ENCODE assay signal across 8 mouse cellular contexts in the genomic region with DNA sequence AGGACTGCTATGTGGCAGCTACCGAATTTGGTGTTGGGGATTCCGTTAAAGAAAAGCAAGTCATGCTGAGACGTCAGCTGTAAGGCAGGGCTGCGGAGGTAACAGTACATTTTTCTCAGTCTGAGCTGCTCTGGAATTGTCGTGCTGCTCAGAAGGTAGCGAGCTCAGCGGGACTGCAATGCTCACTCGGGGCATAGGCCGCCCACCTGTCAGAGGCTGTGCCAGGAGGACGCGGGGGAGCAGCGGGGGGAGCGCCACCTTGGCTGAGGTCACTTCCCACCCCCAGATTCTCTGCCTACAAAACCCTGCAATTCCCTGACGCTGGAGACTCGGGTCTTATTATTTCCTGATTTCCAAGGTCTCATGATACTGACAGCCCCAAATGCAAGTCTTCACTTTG. TPM values are rescaled to one million over a fixed set of nuclear protein-coding genes. Genes with fewer than 3 reads are reported as not detected.
DNase-seq lines count a peak whose midpoint lies in the region; ATAC-seq and TF ChIP-seq lines count a peak whose summit lies in the region.

No protein-coding gene starts in this region.

- DNase-seq in kidney, adult 2 months: no peak
- no peak for DNase-seq in kidney, adult 9 months
- peak; percentile 93 for DNase-seq in brain, adult 2 months (ENCODE audit: low read depth, low spot score)
- DNase-seq in hindbrain, embryonic 14.5 days (ENCODE audit: low spot score): peak; percentile 30
- peak; percentile 44 for DNase-seq in liver
- DNase-seq in testis, postnatal 14 days (ENCODE audit: low spot score): peak; percentile 68

- peak overlapping the region; percentile 28 for H3ac ChIP-seq in myocyte (ENCODE audit: control insufficient read depth, insufficient read length)

- H3K4me1 ChIP-seq in kidney, adult 2 months (ENCODE audit: control insufficient read depth, insufficient read depth, low read length): peaks cover 4% of the 10 kb centered on the region; the same call in 1 of the 2 replicates
- no peaks in the 10 kb centered on the region; the same call in 1 of the 2 replicates for H3K4me1 ChIP-seq in hindbrain, embryonic 14.5 days (replicated peaks; ENCODE audit: control insufficient read depth, insufficient read depth, low read length)

- no peak for TF ChIP-seq POLR2A in kidney, adult 2 months (IDR thresholded peaks at IDR 0.05; ENCODE audit: low read depth, low read length)
- TF ChIP-seq POLR2A in myocyte (IDR thresholded peaks at IDR 0.05; ENCODE audit: insufficient read length, low read depth): no peak

- H3K36me3 ChIP-seq in kidney, adult 2 months (ENCODE audit: control insufficient read depth, insufficient read depth, low read length): no peaks in the 10 kb centered on the region
- H3K36me3 ChIP-seq in hindbrain, embryonic 14.5 days (replicated peaks; ENCODE audit: control insufficient read depth, insufficient read depth): no peaks in the 10 kb centered on the region
- H3K36me3 ChIP-seq in myocyte (ENCODE audit: control insufficient read depth, insufficient read depth): peaks cover 16% of the 10 kb centered on the region

- H3K27me3 ChIP-seq in kidney, adult 2 months (replicated peaks; ENCODE audit: control insufficient read depth, insufficient read depth, low read length): no peaks in the 10 kb centered on the region
- no peaks in the 10 kb centered on the region for H3K27me3 ChIP-seq in hindbrain, embryonic 14.5 days (ENCODE audit: control insufficient read depth, insufficient read depth, low read length)
- H3K27me3 ChIP-seq in myocyte (ENCODE audit: control insufficient read depth, insufficient read depth, insufficient read length): no peaks in the 10 kb centered on the region

- H3K9me3 ChIP-seq in hindbrain, embryonic 14.5 days (ENCODE audit: control insufficient read depth, low read length): no peaks in the 10 kb centered on the region

- H3K27ac ChIP-seq in kidney, adult 2 months (ENCODE audit: insufficient read depth, low read depth, low read length): peak overlapping the region; percentile 94
- peak overlapping the region; percentile 88 for H3K27ac ChIP-seq in hindbrain, embryonic 14.5 days

- peak overlapping the region; percentile 95 for H3K4me2 ChIP-seq in hindbrain, embryonic 14.5 days (replicated peaks)
- H3K4me2 ChIP-seq in myocyte (ENCODE audit: low read depth): peak overlapping the region; percentile 88

- no peak for TF ChIP-seq CTCF in kidney, adult 2 months (conservative IDR thresholded peaks at IDR 0.05; ENCODE audit: insufficient read depth, insufficient read length, low read depth, low read length)

- WGBS in kidney, adult 2 months: 2% methylated on average over 15 of the region's 15 CpGs
- WGBS in hindbrain, embryonic 14.5 days: 4% methylated on average over 15 of the region's 15 CpGs

- peak overlapping the region; percentile 69 for H3K9ac ChIP-seq in hindbrain, embryonic 14.5 days

- peak; percentile 41 for ATAC-seq in erythroid progenitor cell, adult 5-6 weeks (replicated peaks; ENCODE audit: low FRiP score, poor library complexity, severe bottlenecking)
- peak; percentile 22; the same call in 1 of the 2 replicates for ATAC-seq in hindbrain, embryonic 14.5 days (ENCODE audit: low FRiP score)

- peaks cover 8% of the 10 kb centered on the region for H3K79me2 ChIP-seq in myocyte (ENCODE audit: control insufficient read depth, insufficient read depth)

- peak overlapping the region; percentile 89 for H3K4me3 ChIP-seq in kidney, adult 2 months (ENCODE audit: insufficient read depth, low read depth, low read length)
- H3K4me3 ChIP-seq in hindbrain, embryonic 14.5 days (replicated peaks; ENCODE audit: low read length): peak overlapping the region; percentile 53
- peak overlapping the region; percentile 94 for H3K4me3 ChIP-seq in myocyte

TF ChIP-seq in myocyte, 11 proteins besides CTCF, POLR2A, EP300 and RAD21:
- TF ChIP-seq MYOD1 (IDR thresholded peaks at IDR 0.05; ENCODE audit: control insufficient read depth in 1 of 3, insufficient read length in 2 of 3, low read depth in 2 of 3) (peak in 2 of 3 experiments; percentile 11 to 60), MYOG (IDR thresholded peaks at IDR 0.05; ENCODE audit: control insufficient read depth in 1 of 3, insufficient read depth in 1 of 3, insufficient read length in 2 of 3, low read depth in 2 of 3) (peak in 1 of 3 experiments; percentile 30), CEBPB (IDR thresholded peaks at IDR 0.05; ENCODE audit: insufficient read depth, poor library complexity, severe bottlenecking) (no peak)
TF ChIP-seq in myocyte: peak in this region for 2.

RNA-seq across cellular contexts. Expression of gene Stx1b, which starts 16.5 kb away (rescaled TPM):
- 2.3 and 2.4 TPM in 2 replicates for polyA plus RNA-seq in kidney, adult 2 months (2012; rRNA removed)
- total RNA-seq in erythroid progenitor cell, adult 5-6 weeks (2015; ENCODE audit: low replicate concordance): not detected in 2 replicates
- total RNA-seq in erythroid progenitor cell, adult 5-6 weeks (2017; ENCODE audit: low replicate concordance): 0.98 TPM in 1 of 2 replicates, not detected in the other
- 59.7 and 66.2 TPM in 2 replicates for polyA plus RNA-seq in hindbrain, embryonic 14.5 days (2014; fragmentation: Nextera tagmentation; extraction: Ambion mirVana)
- polyA plus RNA-seq in myocyte (2012; fragmentation: generic; extraction: Trizol): 0.20 TPM

RNA-seq across cellular contexts. Expression of gene Stx4a, which starts 16.8 kb away (rescaled TPM):
- 60.7 and 66.5 TPM in 2 replicates for polyA plus RNA-seq in kidney, adult 2 months (2012; rRNA removed)
- total RNA-seq in erythroid progenitor cell, adult 5-6 weeks (2015; ENCODE audit: low replicate concordance): 10.5 and 30.6 TPM in 2 replicates
- total RNA-seq in erythroid progenitor cell, adult 5-6 weeks (2017; ENCODE audit: low replicate concordance): 12.7 and 13.3 TPM in 2 replicates
- polyA plus RNA-seq in hindbrain, embryonic 14.5 days (2014; fragmentation: Nextera tagmentation; extraction: Ambion mirVana): 9.6 and 10.6 TPM in 2 replicates
- 73.0 TPM for polyA plus RNA-seq in myocyte (2012; fragmentation: generic; extraction: Trizol)

RNA-seq across cellular contexts. Expression of gene Zfp646, which starts 35.1 kb away (rescaled TPM):
- 11.9 and 14.3 TPM in 2 replicates for polyA plus RNA-seq in kidney, adult 2 months (2012; rRNA removed)
- total RNA-seq in erythroid progenitor cell, adult 5-6 weeks (2015; ENCODE audit: low replicate concordance): 18.0 and 31.4 TPM in 2 replicates
- total RNA-seq in erythroid progenitor cell, adult 5-6 weeks (2017; ENCODE audit: low replicate concordance): 34.3 and 47.1 TPM in 2 replicates
- 11.6 and 12.3 TPM in 2 replicates for polyA plus RNA-seq in hindbrain, embryonic 14.5 days (2014; fragmentation: Nextera tagmentation; extraction: Ambion mirVana)
- 16.7 TPM for polyA plus RNA-seq in myocyte (2012; fragmentation: generic; extraction: Trizol)

RNA-seq across cellular contexts. Expression of gene Zfp668, which starts 35.7 kb away (rescaled TPM):
- 4.2 and 4.3 TPM in 2 replicates for polyA plus RNA-seq in kidney, adult 2 months (2012; rRNA removed)
- total RNA-seq in erythroid progenitor cell, adult 5-6 weeks (2015; ENCODE audit: low replicate concordance): 1.7 and 6.5 TPM in 2 replicates
- 3.2 and 16.5 TPM in 2 replicates for total RNA-seq in erythroid progenitor cell, adult 5-6 weeks (2017; ENCODE audit: low replicate concordance)
- polyA plus RNA-seq in hindbrain, embryonic 14.5 days (2014; fragmentation: Nextera tagmentation; extraction: Ambion mirVana): 22.5 and 26.8 TPM in 2 replicates
- 7.9 TPM for polyA plus RNA-seq in myocyte (2012; fragmentation: generic; extraction: Trizol)

RNA-seq across cellular contexts. Expression of gene Hsd3b7, which starts 40.5 kb away (rescaled TPM):
- polyA plus RNA-seq in kidney, adult 2 months (2012; rRNA removed): 45.0 and 49.3 TPM in 2 replicates
- 5.8 TPM in 1 of 2 replicates, not detected in the other for total RNA-seq in erythroid progenitor cell, adult 5-6 weeks (2015; ENCODE audit: low replicate concordance)
- total RNA-seq in erythroid progenitor cell, adult 5-6 weeks (2017; ENCODE audit: low replicate concordance): 2.6 and 3.5 TPM in 2 replicates
- polyA plus RNA-seq in hindbrain, embryonic 14.5 days (2014; fragmentation: Nextera tagmentation; extraction: Ambion mirVana): 10.6 and 11.0 TPM in 2 replicates
- 15.0 TPM for polyA plus RNA-seq in myocyte (2012; fragmentation: generic; extraction: Trizol)

Comparison
In these comparisons a context has a peak if more than half of its experiments do, and no peak if none do; other contexts are left out.
1. DNase-seq: peak in brain, adult 2 months (single experiment), hindbrain, embryonic 14.5 days (single experiment), liver (single experiment) and testis, postnatal 14 days (single experiment); none in kidney, adult 2 months (single experiment) and kidney, adult 9 months (single experiment).
2. RNA of gene Stx1b, which starts 16.5 kb away (polyA plus RNA-seq): 59.7 to 66.2 TPM in hindbrain, embryonic 14.5 days; 2.3 to 2.4 TPM in kidney, adult 2 months and 0.20 TPM in myocyte (single experiment); every median in the first group is over 10 times any median in the second.
3. Peak in every context shown above with its lines, with median percentiles within 50 percentile points of each other: H3K4me3 ChIP-seq.